In genomic region chr1:184629194-184629593, GRCm38 (mm10) we compare ENCODE assay signal across 13 mouse cellular contexts.
DNase-seq lines count a peak whose midpoint lies in the region; ATAC-seq and TF ChIP-seq lines count a peak whose summit lies in the region.
"Had no signal": no experiment of that assay in that cellular context is flagged by ENCODE, and none has a peak within 500 bp of the region (broad histone marks: within the 10 kb centered on the region; RNA-seq: fewer than 3 reads in every experiment).

No protein-coding gene starts in this region.

- no peaks in the 10 kb centered on the region for H3K36me3 ChIP-seq in liver, embryonic 13.5 days
- no peaks in the 10 kb centered on the region for H3K36me3 ChIP-seq in hindbrain, embryonic 13.5 days
- no peaks in the 10 kb centered on the region for H3K36me3 ChIP-seq in forebrain, postnatal 0 days (ENCODE audit: insufficient read depth)
- H3K36me3 ChIP-seq: intestine, embryonic 15.5 days; limb, embryonic 15.5 days had no signal

- peak; percentile 60 for DNase-seq in gastrocnemius, adult 18-20 months (ENCODE audit: low spot score)
- DNase-seq in gastrocnemius, postnatal 36 days = no peak
- peak; percentile 7 to 37 for DNase-seq in urinary bladder, adult 18-20 months (ENCODE audit: low spot score in 2 of 2)
- no peak for DNase-seq in urinary bladder, postnatal 4 days (ENCODE audit: low spot score in 2 of 2)
- DNase-seq in liver, embryonic 13.5 days = peak; percentile 59
- no peak for DNase-seq in kidney, postnatal 36 days
- no peak for DNase-seq in forebrain, postnatal 0 days
- DNase-seq: layer of hippocampus, adult 9-11 months; right cerebral cortex, postnatal 14 days had no signal

- 48% methylated on average over 9 of the region's 9 CpGs for WGBS in liver, embryonic 13.5 days (ENCODE audit: insufficient replicate concordance)
- WGBS in hindbrain, embryonic 13.5 days = 91% methylated on average over 9 of the region's 9 CpGs
- 87% methylated on average over 9 of the region's 9 CpGs for WGBS in forebrain, postnatal 0 days

- peak overlapping the region; percentile 20; the same call in 1 of the 2 replicates for H3K9ac ChIP-seq in liver, embryonic 13.5 days
- H3K9ac ChIP-seq in hindbrain, embryonic 13.5 days = no peak overlapping the region
- no peak overlapping the region for H3K9ac ChIP-seq in forebrain, postnatal 0 days
- H3K9ac ChIP-seq: intestine, embryonic 15.5 days; limb, embryonic 15.5 days had no signal

- H3K27ac ChIP-seq in liver, embryonic 13.5 days = peak overlapping the region; percentile 82
- no peak overlapping the region for H3K27ac ChIP-seq in hindbrain, embryonic 13.5 days
- H3K27ac ChIP-seq in forebrain, postnatal 0 days (ENCODE audit: low read depth, low read length) = no peak overlapping the region
- H3K27ac ChIP-seq: intestine, embryonic 15.5 days; limb, embryonic 15.5 days had no signal

- no peak overlapping the region for H3K4me3 ChIP-seq in liver, embryonic 13.5 days (replicated peaks)
- no peak overlapping the region for H3K4me3 ChIP-seq in hindbrain, embryonic 13.5 days
- no peak overlapping the region for H3K4me3 ChIP-seq in forebrain, postnatal 0 days (ENCODE audit: low read depth, low read length)
- H3K4me3 ChIP-seq: intestine, embryonic 15.5 days; limb, embryonic 15.5 days had no signal

- intact Hi-C loops in gastrocnemius, postnatal 36 days (cut with DNase I) = no loop called here

- TF ChIP-seq CTCF in forebrain, postnatal 0 days (IDR thresholded peaks at IDR 0.05; ENCODE audit: low read depth) = no peak

- H3K9me3 ChIP-seq in liver, embryonic 13.5 days (replicated peaks) = no peaks in the 10 kb centered on the region
- H3K9me3 ChIP-seq in hindbrain, embryonic 13.5 days = no peaks in the 10 kb centered on the region
- no peaks in the 10 kb centered on the region for H3K9me3 ChIP-seq in forebrain, postnatal 0 days (ENCODE audit: low read length)
- H3K9me3 ChIP-seq: intestine, embryonic 15.5 days; limb, embryonic 15.5 days had no signal

- H3K4me1 ChIP-seq in liver, embryonic 13.5 days (replicated peaks) = peaks cover 42% of the 10 kb centered on the region
- H3K4me1 ChIP-seq in hindbrain, embryonic 13.5 days (replicated peaks) = no peaks in the 10 kb centered on the region
- no peaks in the 10 kb centered on the region for H3K4me1 ChIP-seq in forebrain, postnatal 0 days (ENCODE audit: insufficient read depth)
- H3K4me1 ChIP-seq: intestine, embryonic 15.5 days had no signal

- ATAC-seq in liver, embryonic 13.5 days (ENCODE audit: low read depth) = peak; percentile 77
- ATAC-seq in hindbrain, embryonic 13.5 days (ENCODE audit: low FRiP score) = no peak
- no peak for ATAC-seq in forebrain, postnatal 0 days
- ATAC-seq: intestine, embryonic 15.5 days had no signal

- H3K27me3 ChIP-seq in liver, embryonic 13.5 days = peaks cover 9% of the 10 kb centered on the region; the same call in 1 of the 2 replicates
- H3K27me3 ChIP-seq in hindbrain, embryonic 13.5 days = no peaks in the 10 kb centered on the region
- no peaks in the 10 kb centered on the region for H3K27me3 ChIP-seq in forebrain, postnatal 0 days (ENCODE audit: insufficient read depth, low read length)
- H3K27me3 ChIP-seq: intestine, embryonic 15.5 days; limb, embryonic 15.5 days had no signal

- no peak overlapping the region for H3K4me2 ChIP-seq in liver, embryonic 13.5 days
- no peak overlapping the region for H3K4me2 ChIP-seq in hindbrain, embryonic 13.5 days
- H3K4me2 ChIP-seq in forebrain, postnatal 0 days (ENCODE audit: low read depth) = no peak overlapping the region
- H3K4me2 ChIP-seq: intestine, embryonic 15.5 days; limb, embryonic 15.5 days; midbrain, embryonic 11.5 days had no signal

Comparison
In these comparisons a context has a peak if more than half of its experiments do, and no peak if none do; other contexts are left out.
1. DNase-seq: peak in gastrocnemius, adult 18-20 months (single experiment), urinary bladder, adult 18-20 months (2 of 2) and liver, embryonic 13.5 days (single experiment); none in gastrocnemius, postnatal 36 days (0 of 2), urinary bladder, postnatal 4 days (0 of 2), kidney, postnatal 36 days (0 of 2) and forebrain, postnatal 0 days (single experiment).